Mouse (Mus musculus) erythroblast, embryonic 14.5 days (primary cell): ENCODE data around the gene Cma1. TPM values are rescaled to one million over a fixed set of nuclear protein-coding genes. Genes with fewer than 3 reads are reported as not detected.
"Not testable (repeated sequence)": the region's sequence is repeated elsewhere in the genome, so short reads cannot be mapped to it uniquely, and the experiment has no call there.

Experiments used
- H3K27me3 ChIP-seq: 2 replicates; pipeline ENCODE4 v1.6.1; 2012; ENCODE audit warnings: inconsistent platforms; ENCODE audit not compliant: control insufficient read depth
- H3K36me3 ChIP-seq: 2 replicates; pipeline ENCODE4 v1.6.1; 2012; ENCODE audit warnings: mild to moderate bottlenecking, inconsistent platforms; ENCODE audit not compliant: control insufficient read depth
- H3K4me1 ChIP-seq: 2 replicates; pipeline ENCODE4 v1.6.1; 2012; ENCODE audit warnings: inconsistent platforms; ENCODE audit not compliant: control insufficient read depth
- H3K4me3 ChIP-seq: replicated peaks from 2 replicates; pipeline ENCODE3; 2012; ENCODE audit warnings: moderate library complexity, mild to moderate bottlenecking, inconsistent platforms
- H3K9me3 ChIP-seq: 2 replicates; pipeline ENCODE4 v1.6.1; 2012; ENCODE audit warnings: low read length, inconsistent platforms, mixed read lengths; ENCODE audit not compliant: control insufficient read depth
- GATA1 ChIP-seq: IDR thresholded peaks from 2 replicates; pipeline ENCODE4 v1.6.1; 2012; ENCODE audit warnings: low read length, inconsistent platforms, mixed read lengths
- TAL1 ChIP-seq: IDR thresholded peaks from 3 replicates; pipeline ENCODE4 v1.6.1; 2012; ENCODE audit warnings: low read length, inconsistent platforms, mixed read lengths
- polyA plus RNA-seq: library from polyadenylated mRNA; stranded (reverse); fragments of >175 nt; gene quantifications from 2 replicates; pipeline ENCODE4 v1.2.3, GENCODE M21; 2012

Cma1 gene
- polyA plus RNA-seq = not detected in 2 replicates

GRCm38 (mm10) chr14:55944575-55944974, at the start of gene Cma1:
Cma1 (minus strand) TSS chr14:55944675.
- Histone ChIP-seq H3K4me1 (peaks cover 5% of the 10 kb centered on the region), H3K4me3 (no peak within 1 kb of the TSS), H3K36me3 (no peaks in the 10 kb centered on the region), H3K27me3 (peaks cover 9% of the 10 kb centered on the region), H3K9me3 (no peaks in the 10 kb centered on the region)
- TF ChIP-seq GATA1 (no peak), TAL1 (no peak)

GRCm38 (mm10) chr14:55987464-55987863, 43.0 kb upstream of the Cma1 start:
- not testable (repeated sequence) for H3K36me3 ChIP-seq, H3K27me3 ChIP-seq, H3K4me1 ChIP-seq, H3K4me3 ChIP-seq, H3K9me3 ChIP-seq

- not testable (repeated sequence) for H3K4me1 ChIP-seq, H3K36me3 ChIP-seq, H3K27me3 ChIP-seq, H3K4me3 ChIP-seq, H3K9me3 ChIP-seq
These were observed 19.4 kb upstream of the Cma1 start for GRCm38 (mm10) chr14:55963900-55964299.

- TF ChIP-seq TAL1 (no peak), GATA1 (no peak)
- Histone ChIP-seq H3K36me3 (no peaks in the 10 kb centered on the region), H3K4me1 (no peaks in the 10 kb centered on the region), H3K27me3 (no peaks in the 10 kb centered on the region), H3K9me3 (no peaks in the 10 kb centered on the region), H3K4me3 (no peak overlapping the region)
These were observed 18.8 kb upstream of the Cma1 start for GRCm38 (mm10) chr14:55963263-55963662.

- Histone ChIP-seq H3K4me1 (peaks cover 5% of the 10 kb centered on the region), H3K9me3 (no peaks in the 10 kb centered on the region), H3K36me3 (no peaks in the 10 kb centered on the region), H3K27me3 (peaks cover 6% of the 10 kb centered on the region; the same call in 1 of the 2 replicates), H3K4me3 (no peak within 1 kb of the TSS)
- no peak for TF ChIP-seq GATA1
- no peak for TF ChIP-seq TAL1
These were observed 6.0 kb upstream of the Cma1 start, which contains the start of gene Cma2 for GRCm38 (mm10) chr14:55950346-55951030. Cma2 (plus strand) TSS chr14:55950980.

GRCm38 (mm10) chr14:55946269-55946969, 1.9 kb upstream of the Cma1 start:
- Histone ChIP-seq H3K9me3 (no peaks in the 10 kb centered on the region), H3K27me3 (peaks cover 9% of the 10 kb centered on the region), H3K4me3 (no peak overlapping the region), H3K36me3 (no peaks in the 10 kb centered on the region), H3K4me1 (peaks cover 11% of the 10 kb centered on the region)
- TF ChIP-seq TAL1 (no peak), GATA1 (no peak)

GRCm38 (mm10) chr14:55943601-55944000, 874 bp downstream of the Cma1 start:
- H3K9me3 ChIP-seq = no peaks in the 10 kb centered on the region
- no peak overlapping the region for H3K4me3 ChIP-seq
- TF ChIP-seq GATA1 (no peak), TAL1 (no peak)
- peaks cover 5% of the 10 kb centered on the region for H3K4me1 ChIP-seq
- H3K36me3 ChIP-seq = no peaks in the 10 kb centered on the region
- H3K27me3 ChIP-seq = peaks cover 9% of the 10 kb centered on the region

GRCm38 (mm10) chr14:55940070-55940800, 4.2 kb downstream of the Cma1 start:
- TF ChIP-seq GATA1 (no peak), TAL1 (no peak)
- Histone ChIP-seq H3K27me3 (peaks cover 2% of the 10 kb centered on the region), H3K4me1 (peaks cover 5% of the 10 kb centered on the region), H3K36me3 (no peaks in the 10 kb centered on the region), H3K9me3 (no peaks in the 10 kb centered on the region), H3K4me3 (no peak overlapping the region)

- no peaks in the 10 kb centered on the region for H3K27me3 ChIP-seq
- no peak overlapping the region for H3K4me3 ChIP-seq
- H3K9me3 ChIP-seq = no peaks in the 10 kb centered on the region
- no peaks in the 10 kb centered on the region for H3K36me3 ChIP-seq
- no peak for TF ChIP-seq GATA1
- TF ChIP-seq TAL1 = no peak
- peaks cover 5% of the 10 kb centered on the region for H3K4me1 ChIP-seq
These were observed 10.9 kb downstream of the Cma1 start for GRCm38 (mm10) chr14:55933586-55933985.
